ENCODE assay signal across 1 mouse cellular context in the genomic region with DNA sequence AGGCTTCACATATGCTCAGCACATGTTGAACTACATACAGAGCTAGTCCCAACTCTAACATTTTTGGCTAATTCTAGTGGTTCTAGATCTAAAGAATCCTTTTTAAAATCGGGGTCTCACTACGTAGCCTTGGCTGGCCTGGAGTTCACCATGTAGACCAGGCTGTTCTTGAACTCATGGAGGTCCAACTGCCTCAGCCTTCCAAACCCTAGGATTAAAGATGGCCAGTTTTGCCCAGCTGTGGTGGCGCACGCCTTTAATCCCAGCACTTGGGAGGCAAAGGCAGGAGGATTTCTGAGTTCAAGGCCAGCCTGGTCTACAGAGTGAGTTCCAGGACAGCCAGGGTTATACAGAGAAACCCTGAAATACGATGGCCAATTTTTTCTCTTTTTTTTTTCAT.
TF ChIP-seq lines count a peak whose summit lies in the region.

No protein-coding gene starts in this region.

TF ChIP-seq in CH12.LX, 34 proteins besides CTCF, POLR2A, EP300 and RAD21:
- TF ChIP-seq TBP (conservative IDR thresholded peaks at IDR 0.05; ENCODE audit: low read depth, low read length), result peak; percentile 50; the same call in 1 of the 2 replicates
TF ChIP-seq in CH12.LX: peak in this region for 1; not testable (repeated sequence) for 33.
